Mouse (Mus musculus) E14TG2a.4 (cell line): Measurements from ENCODE around the gene Pcx.
A peak's percentile ranks its signal among the peaks of the same experiment; 100 is the strongest.

Experiments used
- H3K27me3 ChIP-seq: 2 replicates; pipeline ENCODE4 v1.6.1; 2014; ENCODE audit warnings: low read length, control low read depth; ENCODE audit not compliant: insufficient read depth
- H3K36me3 ChIP-seq: 2 replicates; pipeline ENCODE4 v1.6.1; 2014; ENCODE audit warnings: low read length, control low read depth; ENCODE audit not compliant: insufficient read depth
- H3K4me1 ChIP-seq: replicated peaks from 2 replicates; pipeline ENCODE4 v1.6.1; 2014; ENCODE audit warnings: low read depth, low read length, control low read depth
- H3K4me3 ChIP-seq: replicated peaks from 2 replicates; pipeline ENCODE4 v1.5.1; 2014; ENCODE audit warnings: mild to moderate bottlenecking, low read length
- H3K9me3 ChIP-seq: 2 replicates; pipeline ENCODE4 v1.6.1; 2014; ENCODE audit warnings: low read length, control low read depth
- CTCF ChIP-seq: conservative IDR thresholded peaks from 2 replicates; pipeline ENCODE4 v1.5.1; 2014; ENCODE audit warnings: low read length
- NANOG ChIP-seq: IDR thresholded peaks from 2 replicates; pipeline ENCODE4 v1.6.1; 2014; ENCODE audit warnings: borderline replicate concordance, low read length, mixed read lengths
- POU5F1 ChIP-seq: IDR thresholded peaks from 2 replicates; pipeline ENCODE4 v1.6.1; 2014; ENCODE audit warnings: low read length, borderline replicate concordance

Pcx gene

DNA sequence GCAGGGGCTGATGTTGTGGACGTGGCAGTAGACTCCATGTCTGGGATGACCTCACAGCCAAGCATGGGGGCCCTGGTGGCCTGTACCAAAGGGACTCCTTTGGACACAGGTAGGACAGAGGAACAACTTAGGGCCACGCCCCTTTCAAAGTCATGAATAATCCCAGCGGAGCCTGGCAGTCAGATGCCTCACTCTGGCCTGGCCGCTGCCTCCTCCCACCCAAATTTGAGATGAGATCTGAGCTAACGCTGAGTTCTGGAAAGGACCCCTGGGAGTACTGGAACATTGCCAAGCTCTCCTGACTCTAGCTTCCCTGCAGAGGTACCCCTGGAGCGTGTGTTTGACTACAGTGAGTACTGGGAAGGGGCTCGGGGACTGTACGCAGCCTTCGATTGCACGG, 109.2 kb downstream of the Pcx start:
- Histone ChIP-seq H3K36me3 (peaks cover 58% of the 10 kb centered on the region), H3K27me3 (peaks cover 25% of the 10 kb centered on the region), H3K9me3 (no peaks in the 10 kb centered on the region), H3K4me1 (peaks cover 68% of the 10 kb centered on the region), H3K4me3 (no peak overlapping the region)
- no peak for TF ChIP-seq NANOG
- TF ChIP-seq POU5F1, result no peak
- no peak for TF ChIP-seq CTCF

DNA sequence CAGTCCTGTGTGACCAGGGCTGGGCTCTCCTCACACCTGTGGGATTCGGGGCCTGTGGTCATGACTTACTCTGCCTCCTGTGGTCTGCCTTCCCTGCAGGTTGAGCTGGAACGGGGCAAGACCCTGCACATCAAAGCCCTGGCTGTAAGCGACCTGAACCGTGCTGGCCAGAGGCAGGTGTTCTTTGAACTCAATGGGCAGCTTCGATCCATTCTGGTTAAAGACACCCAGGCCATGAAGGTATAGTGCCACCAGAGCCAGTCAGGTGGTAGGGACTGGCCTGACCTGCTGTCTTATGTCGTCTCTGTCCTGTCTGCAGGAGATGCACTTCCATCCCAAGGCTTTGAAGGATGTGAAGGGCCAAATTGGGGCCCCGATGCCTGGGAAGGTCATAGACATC, 110.4 kb downstream of the Pcx start:
- H3K9me3 ChIP-seq, result no peaks in the 10 kb centered on the region
- peaks cover 61% of the 10 kb centered on the region for H3K36me3 ChIP-seq
- TF ChIP-seq CTCF (no peak), POU5F1 (no peak), NANOG (no peak)
- peaks cover 71% of the 10 kb centered on the region for H3K4me1 ChIP-seq
- H3K4me3 ChIP-seq, result no peak overlapping the region
- peaks cover 24% of the 10 kb centered on the region for H3K27me3 ChIP-seq

DNA sequence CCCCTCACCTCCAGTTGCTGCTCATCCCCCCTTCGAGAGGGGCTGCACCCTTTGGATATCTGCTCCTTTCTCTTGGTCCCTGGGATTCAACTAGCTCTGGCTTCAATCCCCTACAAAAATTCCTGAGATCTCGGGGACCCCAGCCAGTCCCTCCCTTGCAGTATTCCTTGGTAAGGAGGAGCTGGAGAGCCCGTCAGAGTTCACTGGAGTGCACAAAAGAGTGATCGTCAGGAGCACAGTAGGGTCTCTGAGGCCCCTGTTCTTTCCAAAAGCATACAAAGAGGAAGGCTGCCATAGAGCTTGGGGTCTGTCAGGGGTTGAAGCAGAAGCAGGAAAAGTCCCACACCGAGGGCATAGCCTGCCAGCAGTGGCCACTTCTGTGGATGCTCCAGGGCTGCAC, 112.5 kb downstream of the Pcx start:
- H3K4me1 ChIP-seq, result peaks cover 76% of the 10 kb centered on the region
- H3K9me3 ChIP-seq, result no peaks in the 10 kb centered on the region
- H3K4me3 ChIP-seq, result no peak overlapping the region
- peaks cover 61% of the 10 kb centered on the region for H3K36me3 ChIP-seq
- peaks cover 9% of the 10 kb centered on the region for H3K27me3 ChIP-seq
- no peak for TF ChIP-seq NANOG
- no peak for TF ChIP-seq CTCF
- TF ChIP-seq POU5F1, result no peak

DNA sequence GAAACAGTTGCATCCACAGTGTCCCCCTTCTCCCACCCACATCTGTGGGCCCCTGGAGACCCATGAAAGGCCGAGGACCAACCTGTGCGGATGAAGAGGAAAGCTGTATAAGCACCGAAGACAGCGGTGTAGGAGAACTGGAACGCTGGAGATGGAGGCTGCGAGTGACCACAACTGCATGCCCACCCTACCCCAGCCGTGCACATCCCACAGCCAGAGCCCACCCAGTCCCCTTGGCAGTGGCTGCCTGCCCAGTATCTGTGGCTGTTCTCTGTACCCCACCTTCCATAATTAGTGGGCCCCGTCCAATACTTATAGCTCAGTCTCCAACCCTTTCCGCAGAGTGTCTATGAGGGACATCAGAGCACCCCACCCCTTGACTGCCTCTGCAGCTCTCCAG, 113.1 kb downstream of the Pcx start:
- Histone ChIP-seq H3K9me3 (no peaks in the 10 kb centered on the region), H3K27me3 (0 out of 2 replicates have a peak, but pooled peaks cover 4% of the 10 kb centered on the region)
- TF ChIP-seq POU5F1 (no peak), NANOG (no peak), CTCF (no peak)

DNA sequence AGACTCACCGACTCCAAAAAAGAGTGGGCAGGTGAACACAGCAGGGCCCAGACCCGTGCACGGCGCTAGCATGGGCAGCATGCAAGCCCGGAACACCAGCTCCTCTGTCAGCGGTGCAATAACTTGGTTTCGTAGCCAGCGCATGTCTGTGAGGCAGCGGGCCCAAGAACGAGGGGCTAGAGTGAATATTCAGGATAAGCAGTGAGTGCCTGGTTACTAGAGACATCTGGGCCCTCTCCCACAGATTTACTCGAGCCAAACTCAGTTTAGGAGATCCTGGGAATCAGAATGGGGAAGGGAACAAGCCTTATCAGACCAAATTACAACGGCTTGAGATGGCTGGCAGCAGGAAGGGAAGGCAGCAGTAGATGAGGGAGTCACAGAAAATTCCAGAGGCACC, 113.7 kb downstream of the Pcx start:
- no peaks in the 10 kb centered on the region for H3K9me3 ChIP-seq
- peaks cover 73% of the 10 kb centered on the region for H3K4me1 ChIP-seq
- peaks cover 54% of the 10 kb centered on the region for H3K36me3 ChIP-seq
- no peak for TF ChIP-seq POU5F1
- no peak for TF ChIP-seq CTCF
- no peak for TF ChIP-seq NANOG
- H3K4me3 ChIP-seq, result no peak overlapping the region; the same call in 1 of the 2 replicates
- H3K27me3 ChIP-seq, result no peaks in the 10 kb centered on the region

More for the DNA sequence above, 113.1 kb downstream of the Pcx start:
- Histone ChIP-seq H3K4me1 (peaks cover 76% of the 10 kb centered on the region), H3K36me3 (peaks cover 60% of the 10 kb centered on the region), H3K4me3 (no peak overlapping the region; the same call in 1 of the 2 replicates)

DNA sequence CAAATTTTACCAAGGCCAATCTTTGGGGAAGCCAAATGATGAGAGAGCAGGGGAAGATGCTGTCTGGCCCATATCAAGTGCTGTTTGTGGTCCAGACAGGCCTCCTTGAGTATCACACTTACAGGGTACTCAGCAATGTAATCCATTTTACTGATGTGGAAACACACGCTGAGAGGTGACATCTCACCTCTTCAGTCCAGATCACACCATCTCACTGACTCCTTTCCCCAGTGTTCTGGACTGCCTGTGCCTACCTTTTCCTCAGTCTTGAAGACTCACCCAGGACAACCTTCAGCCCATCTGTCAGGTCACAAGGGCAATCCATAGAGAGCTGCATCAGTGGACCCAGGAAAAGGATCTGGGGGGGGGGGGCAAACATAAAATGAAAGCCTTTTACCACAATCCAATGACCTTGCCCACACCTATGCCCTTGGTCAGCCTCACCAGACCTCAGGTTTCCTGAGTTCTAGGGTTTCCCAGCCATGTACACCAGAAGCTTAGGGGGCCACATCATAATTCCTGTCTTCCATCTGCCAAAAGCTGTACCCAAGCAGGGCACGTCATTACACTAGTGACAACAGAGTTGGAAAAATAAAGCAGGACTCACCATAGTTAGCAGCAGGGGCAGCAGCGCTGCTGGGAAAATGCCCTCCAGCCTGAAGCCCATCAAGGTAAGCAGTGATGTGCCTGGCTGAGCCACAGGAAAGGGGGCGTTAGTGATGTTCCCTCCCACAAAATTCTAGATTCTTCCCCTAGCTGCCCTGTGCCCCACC, 114.3 kb downstream of the Pcx start:
- no peaks in the 10 kb centered on the region for H3K9me3 ChIP-seq
- TF ChIP-seq NANOG (no peak), POU5F1 (no peak), CTCF (no peak)
- H3K4me3 ChIP-seq, result peak overlapping the region; percentile 94
- peaks cover 67% of the 10 kb centered on the region for H3K4me1 ChIP-seq
- H3K27me3 ChIP-seq, result no peaks in the 10 kb centered on the region
- H3K36me3 ChIP-seq, result peaks cover 52% of the 10 kb centered on the region

DNA sequence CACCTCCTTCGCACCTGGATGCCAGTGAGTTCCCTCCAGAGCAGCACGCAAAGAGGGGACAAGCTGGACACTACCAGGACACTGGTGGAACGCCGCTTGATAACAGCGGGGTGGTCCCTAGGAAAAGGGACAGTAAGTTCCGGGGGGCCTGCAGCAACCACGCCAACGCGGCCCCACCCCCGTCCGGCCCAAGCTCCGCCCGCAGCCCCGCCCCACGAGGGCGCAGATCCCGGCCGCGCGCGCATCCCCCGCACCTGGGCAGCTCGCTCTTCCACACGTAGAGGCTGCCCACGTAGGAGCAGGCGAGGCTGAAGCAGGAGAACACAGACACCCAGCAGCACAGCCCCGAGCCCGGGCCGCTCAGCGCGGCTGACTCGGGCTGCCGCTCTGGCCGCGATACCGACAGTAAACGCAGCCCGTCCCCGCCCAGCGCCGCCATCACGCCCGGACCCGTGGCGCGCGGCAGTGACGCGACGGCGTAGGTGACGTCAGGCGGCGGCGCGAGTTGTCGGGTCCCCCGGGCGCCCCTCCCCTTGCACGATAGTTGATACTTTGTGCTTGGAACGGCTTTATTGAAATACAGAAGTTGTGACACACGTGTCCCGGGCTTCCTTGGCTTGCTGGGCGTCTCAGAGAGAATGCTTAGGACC, 115.0 kb downstream of the Pcx start, which contains the start of gene Rce1:
Gene Rce1, minus strand, starts transcription at position 463 of the 650 bp plus-strand sequence.
- peaks cover 60% of the 10 kb centered on the region for H3K4me1 ChIP-seq
- no peaks in the 10 kb centered on the region for H3K27me3 ChIP-seq
- peak within 1 kb of the TSS; percentile 94 for H3K4me3 ChIP-seq
- TF ChIP-seq NANOG (no peak), CTCF (no peak), POU5F1 (no peak)
- no peaks in the 10 kb centered on the region for H3K9me3 ChIP-seq
- H3K36me3 ChIP-seq, result peaks cover 45% of the 10 kb centered on the region

DNA sequence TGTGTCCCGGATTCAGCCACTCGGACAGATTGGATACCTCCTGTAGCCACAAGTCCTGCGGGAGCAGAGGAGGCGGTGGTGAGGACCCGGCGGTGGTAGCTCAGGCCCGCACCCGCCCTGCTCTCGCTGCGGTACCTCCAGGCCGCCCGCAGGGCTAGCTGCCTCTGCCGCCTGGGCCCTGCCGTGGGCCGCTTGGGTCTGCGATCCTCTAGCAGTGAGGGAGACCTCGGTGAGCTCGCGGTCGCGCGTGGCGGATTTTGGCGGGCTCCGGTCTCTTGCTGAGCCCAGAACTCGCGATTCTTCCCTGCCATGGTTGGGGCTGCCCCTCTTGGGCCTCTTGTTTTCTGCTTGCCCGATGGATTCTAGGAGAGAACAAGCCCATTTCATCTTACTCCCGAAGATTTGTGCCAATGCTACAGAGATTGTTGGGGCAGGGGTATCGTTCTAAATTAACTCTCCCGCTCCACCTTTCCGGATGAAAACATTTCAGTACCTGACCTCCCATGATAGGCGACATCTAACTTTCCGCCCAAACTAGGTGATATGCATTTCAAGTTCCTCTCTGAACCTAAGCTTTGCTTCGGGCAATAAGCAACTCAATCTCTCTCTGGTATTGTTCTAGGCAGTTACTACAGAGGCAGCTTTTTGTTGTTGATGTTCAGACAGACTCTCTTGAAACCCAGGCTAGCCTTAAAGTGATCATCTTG, 115.7 kb downstream of the Pcx start:
- no peaks in the 10 kb centered on the region for H3K27me3 ChIP-seq
- H3K9me3 ChIP-seq, result no peaks in the 10 kb centered on the region
- TF ChIP-seq CTCF (no peak), POU5F1 (no peak), NANOG (no peak)
- H3K36me3 ChIP-seq, result peaks cover 38% of the 10 kb centered on the region
- peaks cover 60% of the 10 kb centered on the region for H3K4me1 ChIP-seq
- H3K4me3 ChIP-seq, result peak overlapping the region; percentile 94
